Mouse (Mus musculus) testis, adult 2 months (tissue): Measurements from ENCODE around the gene 5730596B20Rik. TPM values are rescaled to one million over a fixed set of nuclear protein-coding genes. Genes with fewer than 3 reads are reported as not detected.
A peak's percentile ranks its signal among the peaks of the same experiment; 100 is the strongest.

Source experiments
- H3K27ac ChIP-seq: fragments of 200-500 bp; 2 replicates; pipeline ENCODE4 v1.5.1; 2012; ENCODE audit warnings: low read depth, low read length; ENCODE audit not compliant: control insufficient read depth, insufficient read depth
- H3K27me3 ChIP-seq: fragments of 200-500 bp; 2 replicates; pipeline ENCODE4 v1.6.1; 2012; ENCODE audit warnings: mild to moderate bottlenecking, low read length, moderate library complexity; ENCODE audit not compliant: control insufficient read depth, insufficient read depth
- H3K36me3 ChIP-seq: fragments of 200-500 bp; 2 replicates; pipeline ENCODE4 v1.6.1; 2012; ENCODE audit warnings: mild to moderate bottlenecking, low read length; ENCODE audit not compliant: control insufficient read depth, insufficient read depth
- H3K4me1 ChIP-seq: fragments of 200-500 bp; 2 replicates; pipeline ENCODE4 v1.6.1; 2012; ENCODE audit warnings: low read length; ENCODE audit not compliant: control insufficient read depth, insufficient read depth
- H3K4me3 ChIP-seq: fragments of 200-500 bp; 2 replicates; pipeline ENCODE4 v1.5.1; 2012; ENCODE audit warnings: low read depth, mild to moderate bottlenecking, low read length, moderate library complexity, mixed read lengths; ENCODE audit not compliant: control insufficient read depth
- CTCF ChIP-seq: fragments of 200-500 bp; IDR thresholded peaks from 2 replicates; pipeline ENCODE4 v1.5.1; 2012; ENCODE audit warnings: low read depth, mild to moderate bottlenecking, inconsistent platforms, low read length, moderate library complexity; ENCODE audit not compliant: control insufficient read depth, insufficient read depth, insufficient replicate concordance
- POLR2A ChIP-seq: fragments of 200-500 bp; IDR thresholded peaks from 2 replicates; pipeline ENCODE4 v1.6.1; 2012; ENCODE audit warnings: low read depth, mild to moderate bottlenecking, inconsistent platforms, low read length, moderate library complexity; ENCODE audit not compliant: control insufficient read depth
- polyA plus RNA-seq: library from polyadenylated mRNA; depleted of rRNA; stranded (reverse); fragments of >200 nt; gene quantifications from 2 replicates; pipeline ENCODE4 v1.2.3, GENCODE M21; 2012

5730596B20Rik gene
- polyA plus RNA-seq, 1 experiment = not detected

DNA sequence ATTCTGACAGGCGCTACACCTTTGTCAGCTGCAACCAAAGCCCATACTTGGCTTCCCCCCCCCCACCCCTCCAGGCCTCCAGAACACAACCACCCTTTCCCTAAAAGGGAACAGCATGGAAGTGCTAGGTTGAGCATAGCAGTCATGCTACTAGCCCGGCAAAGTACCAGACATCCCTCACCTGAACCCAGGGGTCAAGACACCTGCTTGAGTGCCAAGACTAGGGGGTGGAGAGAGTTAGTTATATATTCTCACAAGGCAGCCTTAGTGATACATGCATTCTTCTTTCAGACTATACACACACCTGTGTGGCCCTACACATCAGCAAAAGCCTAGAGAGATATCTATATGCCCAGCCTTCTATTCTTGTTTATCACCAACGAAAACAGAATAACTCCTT lies 8.5 kb downstream of the 5730596B20Rik start:
- no peaks in the 10 kb centered on the region for H3K36me3 ChIP-seq
- TF ChIP-seq POLR2A (no peak), CTCF (no peak)
- H3K27ac ChIP-seq = no peak overlapping the region
- peaks cover 6% of the 10 kb centered on the region for H3K4me1 ChIP-seq
- H3K27me3 ChIP-seq = no peaks in the 10 kb centered on the region
- no peak overlapping the region for H3K4me3 ChIP-seq

DNA sequence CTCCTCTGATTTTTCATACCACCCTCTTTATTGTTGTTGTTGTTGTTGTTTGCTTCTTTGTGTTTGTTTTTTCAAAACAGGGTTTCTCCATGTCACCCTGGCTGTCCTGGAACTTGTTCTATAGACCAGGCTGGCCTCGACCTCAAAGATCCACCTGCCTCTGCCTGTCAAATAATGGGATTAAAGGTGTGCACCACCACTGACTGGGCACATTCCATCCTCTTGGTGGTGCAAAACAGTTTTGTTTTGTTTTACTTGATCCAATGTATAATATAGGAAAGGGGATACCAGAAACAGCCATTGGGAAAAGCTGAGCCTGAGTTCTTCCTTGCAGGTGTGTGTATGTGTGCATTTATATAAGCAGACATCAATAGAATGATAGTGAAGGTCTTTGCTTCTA lies 9.2 kb downstream of the 5730596B20Rik start:
- H3K27ac ChIP-seq = no peak overlapping the region

DNA sequence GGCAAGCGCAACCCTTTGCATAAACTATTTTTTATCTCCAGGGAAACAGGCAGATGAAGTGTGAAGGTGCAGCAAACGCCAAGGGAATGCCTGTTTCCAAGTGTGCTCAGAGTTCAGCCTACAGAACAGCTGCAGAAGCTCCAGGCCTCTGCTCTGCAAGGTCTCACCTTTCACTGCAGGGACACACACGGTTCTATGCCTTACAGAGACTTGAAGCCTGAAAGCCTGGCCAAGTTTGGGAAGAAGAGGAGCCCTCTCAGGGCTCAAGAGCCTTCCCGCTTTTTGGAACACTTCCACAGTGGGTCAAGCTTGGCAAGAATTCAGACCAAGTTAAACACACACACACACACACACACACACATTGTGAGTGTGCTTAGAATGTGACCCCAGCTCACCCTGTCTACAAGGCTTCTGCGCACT lies 11.9 kb downstream of the 5730596B20Rik start:
- Histone ChIP-seq H3K4me1 (peaks cover 13% of the 10 kb centered on the region), H3K27ac (no peak overlapping the region), H3K36me3 (no peaks in the 10 kb centered on the region), H3K27me3 (no peaks in the 10 kb centered on the region), H3K4me3 (no peak overlapping the region)
- TF ChIP-seq POLR2A (no peak), CTCF (no peak)

More for the DNA sequence above, 9.2 kb downstream of the 5730596B20Rik start:
- Histone ChIP-seq H3K4me3 (no peak overlapping the region), H3K4me1 (peaks cover 6% of the 10 kb centered on the region), H3K36me3 (no peaks in the 10 kb centered on the region), H3K27me3 (no peaks in the 10 kb centered on the region)
- no peak for TF ChIP-seq CTCF
- TF ChIP-seq POLR2A = no peak

DNA sequence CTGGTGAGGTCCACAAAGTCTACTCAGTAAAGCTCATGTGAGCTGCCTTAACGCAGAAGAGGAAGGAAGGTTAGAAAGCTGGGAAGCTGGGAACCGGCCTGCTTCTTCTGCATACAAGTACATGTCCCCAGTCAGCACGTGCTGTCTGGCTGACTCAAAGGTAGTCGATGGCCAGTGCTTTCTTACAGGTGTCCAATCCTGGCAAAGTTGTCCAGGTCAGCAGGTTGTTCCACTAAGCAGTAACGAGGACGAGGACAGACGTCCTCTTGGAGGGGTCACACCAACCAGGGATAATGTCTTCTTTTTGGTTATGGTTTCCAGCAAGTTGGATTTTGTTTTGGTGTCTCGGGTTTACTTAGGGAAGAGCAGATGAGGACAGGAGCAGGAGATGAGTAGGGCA lies 12.6 kb downstream of the 5730596B20Rik start:
- Histone ChIP-seq H3K27ac (peak overlapping the region; percentile 58), H3K4me1 (peaks cover 13% of the 10 kb centered on the region), H3K27me3 (no peaks in the 10 kb centered on the region), H3K36me3 (no peaks in the 10 kb centered on the region), H3K4me3 (no peak overlapping the region; the same call in 1 of the 2 replicates)
- TF ChIP-seq POLR2A = no peak
- TF ChIP-seq CTCF = no peak

DNA sequence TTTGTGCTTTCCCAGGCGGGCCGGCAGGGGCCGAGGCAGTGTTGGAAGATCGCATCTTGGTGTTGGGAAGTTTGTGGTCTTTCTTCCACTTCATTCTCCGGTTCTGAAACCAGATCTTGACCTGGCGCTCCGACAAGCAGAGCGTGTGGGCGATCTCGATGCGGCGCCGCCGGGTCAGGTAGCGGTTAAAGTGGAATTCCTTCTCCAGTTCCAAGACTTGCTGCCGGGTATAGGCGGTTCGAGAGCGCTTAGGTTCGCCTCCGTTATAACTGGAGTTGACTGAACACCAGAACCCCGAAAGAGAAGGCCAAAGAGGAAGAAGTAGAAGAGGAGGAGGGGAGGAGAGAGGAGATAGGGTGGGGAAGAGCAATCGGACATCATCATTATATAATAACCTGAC lies 13.1 kb downstream of the 5730596B20Rik start:
- no peak for TF ChIP-seq POLR2A
- Histone ChIP-seq H3K4me1 (peaks cover 11% of the 10 kb centered on the region), H3K27ac (peak overlapping the region; percentile 58), H3K36me3 (no peaks in the 10 kb centered on the region), H3K27me3 (no peaks in the 10 kb centered on the region), H3K4me3 (peak overlapping the region; percentile 87)

DNA sequence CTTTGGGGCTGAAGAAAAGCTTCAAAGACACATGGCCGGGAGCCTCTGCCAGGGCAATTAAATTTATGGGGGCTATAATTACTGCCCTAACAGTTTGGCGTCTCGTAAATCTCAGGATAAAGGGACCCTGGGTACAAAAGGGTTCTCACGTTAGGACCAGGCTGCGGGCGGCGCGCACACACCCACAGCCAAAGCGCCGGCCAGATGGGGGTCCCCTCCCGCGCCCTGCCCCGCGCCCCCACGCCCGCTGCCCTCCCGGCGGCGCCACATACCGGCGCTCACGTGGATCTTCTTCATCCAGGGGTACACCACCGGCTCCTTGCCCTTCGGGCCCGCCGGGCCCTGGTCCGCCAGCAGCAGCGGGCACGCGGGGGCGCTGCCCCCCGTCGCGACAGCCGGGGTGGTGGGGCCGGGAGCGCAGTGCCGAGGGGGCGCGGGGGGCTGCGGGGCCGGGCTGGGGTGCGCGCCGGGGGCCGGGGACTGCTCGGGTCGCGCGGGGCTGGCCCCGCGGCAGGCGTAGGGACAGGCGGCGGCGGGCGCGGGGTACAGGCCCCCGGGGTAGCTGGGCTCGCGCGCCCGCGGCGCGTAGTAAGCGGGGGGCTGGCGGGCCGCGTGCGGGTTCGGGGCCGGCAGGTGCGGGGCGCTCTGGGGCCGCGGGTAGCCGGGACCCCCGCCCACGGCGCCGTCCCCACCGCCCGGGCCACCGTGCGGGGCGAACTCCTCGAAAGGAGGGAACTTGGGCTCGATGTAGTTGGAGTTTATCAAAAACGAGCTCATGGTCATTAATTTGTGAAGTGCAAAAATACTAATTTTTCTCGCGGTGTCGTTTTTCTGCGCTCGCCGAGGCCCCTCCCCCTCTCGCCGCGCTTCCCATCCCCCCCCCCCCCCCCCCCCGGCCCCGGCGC lies 13.9 kb downstream of the 5730596B20Rik start, which contains the start of gene Hoxa4:
Hoxa4 (minus strand) TSS at position 848 of the 905 bp plus-strand sequence.
- H3K36me3 ChIP-seq = no peaks in the 10 kb centered on the region
- TF ChIP-seq CTCF (no peak), POLR2A (no peak)
- peak within 1 kb of the TSS; percentile 69 for H3K27ac ChIP-seq
- no peaks in the 10 kb centered on the region for H3K27me3 ChIP-seq
- H3K4me1 ChIP-seq = peaks cover 10% of the 10 kb centered on the region
- H3K4me3 ChIP-seq = peak within 1 kb of the TSS; percentile 96

DNA sequence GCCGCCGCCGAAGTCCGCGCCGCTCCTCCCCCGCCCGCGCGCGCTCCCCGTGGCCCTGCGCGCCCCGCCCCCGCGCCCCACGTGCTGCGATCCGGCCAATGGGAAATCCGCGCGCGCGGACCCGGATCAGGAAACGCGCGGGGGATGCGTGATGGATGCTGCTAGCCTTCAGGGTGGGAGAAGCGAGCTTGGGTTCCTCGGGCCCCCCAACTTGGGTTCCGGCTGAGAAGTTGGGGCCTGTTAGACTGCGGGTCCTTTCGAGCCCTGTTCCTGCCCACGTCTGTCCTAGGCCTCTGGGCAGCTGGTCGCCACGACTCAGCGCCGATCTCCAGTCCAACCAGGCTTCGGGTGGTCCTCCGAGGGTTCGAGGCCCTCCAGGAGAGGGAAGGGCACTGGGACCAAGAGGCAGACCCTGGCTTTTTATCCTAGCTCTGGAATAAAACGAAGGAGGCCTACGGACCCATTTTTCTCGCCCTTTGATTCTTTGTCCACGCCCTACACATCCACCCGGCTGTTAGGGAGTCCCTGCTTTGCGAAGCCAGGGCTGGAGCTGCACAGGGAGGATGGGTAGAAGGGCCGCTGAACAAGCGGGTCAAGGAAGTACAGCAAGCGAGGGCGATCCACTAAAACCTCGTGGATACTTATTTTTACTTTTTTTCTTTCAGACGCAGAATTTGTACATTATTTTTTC lies 14.7 kb downstream of the 5730596B20Rik start:
- H3K4me1 ChIP-seq = peaks cover 10% of the 10 kb centered on the region
- peak overlapping the region; percentile 96 for H3K4me3 ChIP-seq
- peak overlapping the region; percentile 69 for H3K27ac ChIP-seq
- no peaks in the 10 kb centered on the region for H3K27me3 ChIP-seq
- TF ChIP-seq CTCF (no peak), POLR2A (peak; percentile 45; the same call in 1 of the 2 replicates)
- H3K36me3 ChIP-seq = no peaks in the 10 kb centered on the region
